Mouse (Mus musculus) intestine, postnatal 0 days (tissue): Measurements from ENCODE around the gene Myo15. TPM values are rescaled to one million over a fixed set of nuclear protein-coding genes. Genes with fewer than 3 reads are reported as not detected.

ENCODE experiments used
- ATAC-seq: fragments of 200-750 bp; cut with Nextera tagmentation; 2 replicates; pipeline ENCODE4 v1.8.0; 2017; ENCODE audit warnings: mild to moderate bottlenecking, moderate TSS enrichment, moderate library complexity
- H3K27ac ChIP-seq: fragments of 300-500 bp; sonication (generic); 2 replicates; pipeline ENCODE4 v1.5.1; 2014; ENCODE audit warnings: mild to moderate bottlenecking, low read depth, low read length, moderate library complexity
- H3K27me3 ChIP-seq: fragments of 300-500 bp; sonication (generic); replicated peaks from 2 replicates; pipeline ENCODE4 v1.6.1; 2014; ENCODE audit warnings: low read length, mixed read lengths; ENCODE audit not compliant: control insufficient read depth, insufficient read depth
- H3K36me3 ChIP-seq: fragments of 300-500 bp; sonication (generic); 2 replicates; pipeline ENCODE4 v1.6.1; 2014; ENCODE audit warnings: mild to moderate bottlenecking, moderate library complexity; ENCODE audit not compliant: control insufficient read depth, insufficient read depth
- H3K4me1 ChIP-seq: fragments of 300-500 bp; sonication (generic); replicated peaks from 2 replicates; pipeline ENCODE4 v1.6.1; 2014; ENCODE audit warnings: antibody characterized with exemption, low read length, mixed read lengths; ENCODE audit not compliant: control insufficient read depth, insufficient read depth
- H3K4me2 ChIP-seq: fragments of 300-500 bp; sonication (generic); replicated peaks from 2 replicates; pipeline ENCODE4 v1.6.1; 2014; ENCODE audit warnings: low read depth, mild to moderate bottlenecking, moderate library complexity
- H3K4me3 ChIP-seq: fragments of 300-500 bp; sonication (generic); 2 replicates; pipeline ENCODE4 v1.5.1; 2014; ENCODE audit warnings: low read depth, low read length
- H3K9ac ChIP-seq: fragments of 300-500 bp; sonication (generic); 2 replicates; pipeline ENCODE4 v1.6.1; 2014; ENCODE audit warnings: mild to moderate bottlenecking, low read depth, low read length
- H3K9me3 ChIP-seq: fragments of 300-500 bp; sonication (generic); 2 replicates; pipeline ENCODE4 v1.6.1; 2016; ENCODE audit warnings: mixed run types; ENCODE audit not compliant: control insufficient read depth
- CTCF ChIP-seq: sonication (generic); IDR thresholded peaks from 2 replicates; pipeline ENCODE4 v1.5.1; 2016; ENCODE audit warnings: low read depth, mild to moderate bottlenecking, control low read depth, antibody characterized with exemption, moderate library complexity
- WGBS: fragments of 180-500 bp; shearing (Covaris S2); extraction: QIAGEN DNeasy Blood & Tissue Kit; methylation state at CpG from one replicate; pipeline ENCODE4 v1.1.7; 2014; 5-methylcytosine and 5-hydroxymethylcytosine counted together
- polyA plus RNA-seq: library from polyadenylated mRNA; unstranded; fragments of >200 nt; fragmentation: Nextera tagmentation; extraction: Ambion mirVana; gene quantifications from 2 replicates; pipeline ENCODE4 v1.2.1, GENCODE M21; 2015

Myo15 gene
- polyA plus RNA-seq, 1 experiment from 2014 or later: 0.03 TPM

DNA sequence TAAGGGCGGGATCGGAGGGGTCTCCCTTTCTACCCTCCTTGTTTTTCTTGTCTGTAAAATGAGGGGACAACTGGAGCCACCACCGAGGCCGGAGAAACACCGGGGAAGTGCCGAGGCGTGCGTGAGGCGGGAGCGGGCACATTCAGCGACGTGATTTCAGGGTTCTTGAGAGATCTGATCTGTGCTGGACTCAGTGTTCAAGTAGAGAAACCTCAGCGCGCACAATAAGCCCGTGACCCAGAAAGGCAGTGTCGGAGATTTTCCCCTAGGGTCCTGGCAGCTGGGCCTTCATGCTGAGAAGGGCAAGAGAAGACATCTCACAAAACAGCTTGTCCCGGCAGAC lies 14.4 kb upstream of the Myo15 start:
- peak overlapping the region; percentile 75 for H3K4me2 ChIP-seq
- peak overlapping the region; percentile 57 for H3K27ac ChIP-seq
- peak overlapping the region; percentile 79 for H3K9ac ChIP-seq
- peak overlapping the region; percentile 56 for H3K4me3 ChIP-seq
- H3K4me1 ChIP-seq: no peaks in the 10 kb centered on the region; the same call in 1 of the 2 replicates
- WGBS: under 1% methylated on average over 17 of the region's 17 CpGs
- peaks cover 34% of the 10 kb centered on the region for H3K36me3 ChIP-seq
- TF ChIP-seq CTCF: no peak
- no peaks in the 10 kb centered on the region for H3K27me3 ChIP-seq
- H3K9me3 ChIP-seq: no peaks in the 10 kb centered on the region
- peak; percentile 32; the same call in 1 of the 2 replicates for ATAC-seq

DNA sequence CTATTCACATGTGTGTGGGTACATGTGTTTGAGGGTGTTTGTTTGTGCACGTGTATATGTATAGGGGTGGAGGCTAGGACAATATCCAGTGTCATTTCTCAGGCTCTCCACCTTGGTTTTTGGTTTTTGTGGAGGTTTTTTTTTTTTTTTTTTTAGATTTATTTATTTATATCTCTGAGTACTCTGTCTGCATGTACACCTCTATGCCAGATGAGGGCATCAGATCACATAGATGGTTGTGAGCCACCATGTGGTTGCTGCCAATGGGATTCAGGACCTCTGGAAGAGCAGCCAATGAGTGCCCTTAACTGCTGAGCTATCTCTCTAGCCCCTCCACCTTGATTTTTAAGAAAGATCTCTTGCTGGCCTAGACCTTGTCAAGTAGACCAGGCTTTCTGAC lies 11.2 kb upstream of the Myo15 start:
- no peak overlapping the region for H3K9ac ChIP-seq
- H3K27me3 ChIP-seq: no peaks in the 10 kb centered on the region
- no peak for ATAC-seq
- WGBS: 93% methylated on average over 1 of the region's 1 CpGs
- no peaks in the 10 kb centered on the region; the same call in 1 of the 2 replicates for H3K4me1 ChIP-seq
- H3K9me3 ChIP-seq: no peaks in the 10 kb centered on the region
- peaks cover 65% of the 10 kb centered on the region for H3K36me3 ChIP-seq
- no peak overlapping the region for H3K27ac ChIP-seq
- no peak overlapping the region for H3K4me3 ChIP-seq
- peak; percentile 45 for TF ChIP-seq CTCF
- no peak overlapping the region for H3K4me2 ChIP-seq

DNA sequence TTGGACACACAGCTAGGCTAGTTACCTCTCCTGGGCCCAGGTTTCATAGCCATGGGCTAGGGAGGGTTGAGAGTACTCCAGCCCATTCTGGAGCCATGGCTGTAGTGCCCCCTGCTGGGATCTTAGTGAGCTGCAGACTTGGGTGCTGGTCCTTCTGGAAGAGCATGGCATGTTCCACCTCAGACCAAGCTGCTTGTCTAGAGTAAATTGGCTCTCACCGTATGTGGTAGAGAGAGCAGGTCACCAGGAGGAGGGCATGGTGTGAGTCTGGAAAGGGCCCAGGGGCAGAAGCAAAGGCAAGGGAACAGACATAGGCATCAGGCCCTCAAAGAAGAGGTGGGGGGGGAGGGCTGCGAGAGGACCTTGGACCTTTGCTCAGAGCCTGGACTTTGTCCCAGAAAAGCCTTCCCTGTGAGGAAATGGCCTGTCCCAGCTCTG lies 3.2 kb upstream of the Myo15 start:
- no peaks in the 10 kb centered on the region for H3K4me1 ChIP-seq
- no peak overlapping the region for H3K4me2 ChIP-seq
- no peak overlapping the region for H3K4me3 ChIP-seq
- WGBS: 48% methylated on average over 2 of the region's 2 CpGs
- no peaks in the 10 kb centered on the region for H3K27me3 ChIP-seq
- ATAC-seq: peak; percentile 82
- no peak overlapping the region for H3K9ac ChIP-seq
- H3K27ac ChIP-seq: peak overlapping the region; percentile 64
- peak; percentile 80 for TF ChIP-seq CTCF
- peaks cover 85% of the 10 kb centered on the region for H3K36me3 ChIP-seq
- no peaks in the 10 kb centered on the region for H3K9me3 ChIP-seq

DNA sequence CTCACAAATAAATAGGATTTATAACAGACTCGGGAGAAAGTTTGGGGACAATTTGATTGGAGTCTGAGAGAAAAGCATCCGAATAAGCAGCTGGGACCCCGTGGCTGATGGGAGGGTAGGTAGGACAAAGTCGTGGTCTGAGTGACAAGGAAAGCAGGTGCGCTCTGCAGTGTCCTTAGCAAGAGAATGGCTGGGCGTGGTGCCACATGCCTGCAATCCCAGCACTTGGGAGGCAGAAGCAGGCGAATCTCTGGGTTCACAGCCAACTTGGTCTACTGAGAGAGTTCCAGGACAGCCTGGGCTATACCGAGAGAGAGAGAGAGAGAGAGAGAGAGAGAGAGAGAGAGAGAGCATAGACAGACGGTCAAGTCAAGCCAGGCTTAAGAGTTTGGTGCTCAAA lies 1.6 kb downstream of the Myo15 start:
- no peaks in the 10 kb centered on the region for H3K27me3 ChIP-seq
- ATAC-seq: no peak
- no peak overlapping the region for H3K4me3 ChIP-seq
- WGBS: 82% methylated on average over 9 of the region's 9 CpGs
- no peak overlapping the region for H3K4me2 ChIP-seq
- H3K4me1 ChIP-seq: no peaks in the 10 kb centered on the region
- H3K9ac ChIP-seq: no peak overlapping the region
- TF ChIP-seq CTCF: no peak
- no peaks in the 10 kb centered on the region for H3K9me3 ChIP-seq
- H3K27ac ChIP-seq: no peak overlapping the region
- peaks cover 37% of the 10 kb centered on the region for H3K36me3 ChIP-seq

DNA sequence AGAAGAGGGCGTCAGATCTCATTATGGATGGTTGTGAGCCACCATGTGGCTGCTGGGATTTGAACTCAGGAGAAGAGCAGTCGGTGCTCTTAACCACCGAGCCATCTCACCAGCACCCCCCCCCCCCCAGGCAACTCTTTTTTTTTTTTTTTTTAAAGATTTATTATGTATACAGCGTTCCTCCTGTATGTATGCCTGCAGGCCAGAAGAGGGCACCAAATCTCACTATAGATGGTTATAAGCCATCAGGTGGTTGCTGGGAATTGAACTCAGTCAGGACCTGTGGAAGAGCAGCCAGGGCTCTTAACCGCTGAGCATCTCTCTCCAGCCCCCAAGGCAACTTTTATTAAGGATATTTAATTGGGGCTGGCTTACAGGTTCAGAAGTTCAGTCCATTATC lies 5.4 kb downstream of the Myo15 start:
- Histone ChIP-seq H3K4me3 (no peak overlapping the region), H3K9me3 (no peaks in the 10 kb centered on the region), H3K27ac (no peak overlapping the region), H3K4me1 (no peaks in the 10 kb centered on the region), H3K9ac (no peak overlapping the region), H3K4me2 (no peak overlapping the region), H3K27me3 (no peaks in the 10 kb centered on the region), H3K36me3 (no peaks in the 10 kb centered on the region; the same call in 1 of the 2 replicates)
- no peak for ATAC-seq
- TF ChIP-seq CTCF: no peak; the same call in 1 of the 2 replicates
- 77% methylated on average over 5 of the region's 5 CpGs for whole genome bisulfite sequencing

DNA sequence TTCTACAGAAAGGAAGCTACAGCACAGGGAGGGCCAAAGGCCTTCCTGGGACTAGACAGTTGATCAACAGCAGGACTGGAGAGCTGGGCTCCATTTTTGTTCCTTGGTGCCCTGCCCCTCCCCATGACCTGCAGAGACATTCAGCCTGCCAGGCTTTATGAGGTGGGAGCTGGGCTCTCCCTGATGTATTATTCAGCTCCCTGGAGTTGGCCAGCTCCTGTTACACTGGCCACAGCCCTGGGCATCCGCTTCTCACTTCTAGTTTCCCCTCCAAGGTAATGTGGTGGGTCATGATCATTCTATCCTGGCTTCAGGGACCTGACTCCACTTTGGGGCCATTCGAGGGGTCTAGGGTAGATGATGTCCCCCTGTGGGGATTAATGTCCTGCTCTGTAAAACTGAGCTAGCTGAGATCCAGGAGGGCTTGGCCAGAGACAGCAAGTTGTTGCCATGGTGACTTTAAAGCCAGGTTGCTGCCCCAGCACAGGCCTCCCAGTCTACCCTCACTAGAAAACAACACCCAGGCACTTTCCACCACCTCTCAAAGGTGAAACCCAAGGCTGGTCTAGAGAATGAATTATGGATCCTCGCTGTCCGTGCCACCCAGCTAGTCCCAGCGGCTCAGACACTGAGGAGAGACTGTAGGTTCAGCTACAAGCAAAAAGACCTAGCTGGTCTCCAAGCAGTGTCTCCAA lies 6.7 kb downstream of the Myo15 start:
- Histone ChIP-seq H3K27ac (no peak overlapping the region), H3K9ac (no peak overlapping the region), H3K4me1 (no peaks in the 10 kb centered on the region), H3K4me3 (no peak overlapping the region), H3K4me2 (no peak overlapping the region), H3K27me3 (no peaks in the 10 kb centered on the region), H3K9me3 (no peaks in the 10 kb centered on the region), H3K36me3 (no peaks in the 10 kb centered on the region)
- WGBS: 88% methylated on average over 5 of the region's 5 CpGs
- ATAC-seq: no peak
- no peak for TF ChIP-seq CTCF

DNA sequence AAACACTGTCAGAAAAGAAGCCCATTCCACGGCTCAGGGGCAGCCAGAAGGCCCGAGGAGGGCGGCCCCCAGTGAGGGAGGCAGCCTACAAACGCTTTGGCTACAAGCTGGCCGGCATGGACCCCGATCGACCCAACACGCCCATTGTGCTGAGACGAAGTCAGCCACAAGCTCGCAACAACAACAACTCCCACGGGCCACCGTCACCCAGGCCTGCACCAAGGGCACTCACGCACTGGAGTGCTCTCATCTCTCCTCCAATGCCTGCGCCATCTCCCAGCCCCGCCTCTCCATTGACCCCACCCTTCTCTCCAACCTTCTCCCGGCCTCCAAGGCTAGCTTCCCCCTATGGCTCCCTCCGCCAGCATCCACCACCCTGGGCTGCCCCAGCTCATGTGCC lies 9.0 kb downstream of the Myo15 start:
- Histone ChIP-seq H3K4me3 (no peak overlapping the region), H3K4me1 (no peaks in the 10 kb centered on the region), H3K9me3 (no peaks in the 10 kb centered on the region), H3K27ac (no peak overlapping the region), H3K9ac (no peak overlapping the region), H3K36me3 (no peaks in the 10 kb centered on the region), H3K27me3 (no peaks in the 10 kb centered on the region), H3K4me2 (peak overlapping the region; percentile 27; the same call in 1 of the 2 replicates)
- no peak for TF ChIP-seq CTCF
- ATAC-seq: peak; percentile 62
- WGBS: 22% methylated on average over 17 of the region's 17 CpGs
